Mouse (Mus musculus) liver, embryonic 16.5 days (tissue): ENCODE measurements at regions not wholly inside any gene's neighbourhood (a gene's known extent, or its start where the extent isn't known, plus 50 kb on each side); places are given as distances from the start of the nearest gene placed in this dataset.

Source experiments
- ATAC-seq: fragments of 200-750 bp; cut with Nextera tagmentation; 2 replicates; pipeline ENCODE4 v1.8.0; 2017; ENCODE audit warnings: low read depth, mild to moderate bottlenecking, moderate number of reproducible peaks, moderate library complexity
- H3K27ac ChIP-seq: fragments of 300-500 bp; sonication (generic); 2 replicates; pipeline ENCODE4 v1.5.1; 2014; ENCODE audit warnings: mild to moderate bottlenecking, low read length
- H3K27me3 ChIP-seq: fragments of 300-500 bp; sonication (generic); 2 replicates; pipeline ENCODE4 v1.6.1; 2014; ENCODE audit warnings: low read depth, low read length, mixed read lengths; ENCODE audit not compliant: control insufficient read depth, insufficient read depth
- H3K36me3 ChIP-seq: fragments of 300-500 bp; sonication (generic); 2 replicates; pipeline ENCODE4 v1.6.1; 2014; ENCODE audit warnings: mild to moderate bottlenecking; ENCODE audit not compliant: control insufficient read depth, insufficient read depth
- H3K4me1 ChIP-seq: fragments of 300-500 bp; sonication (generic); 2 replicates; pipeline ENCODE4 v1.6.1; 2014; ENCODE audit warnings: low read depth, low read length, mixed read lengths; ENCODE audit not compliant: control insufficient read depth
- H3K4me2 ChIP-seq: fragments of 300-500 bp; sonication (generic); 2 replicates; pipeline ENCODE4 v1.6.1; 2014; ENCODE audit warnings: low read depth, low read length, mixed read lengths
- H3K4me3 ChIP-seq: fragments of 300-500 bp; sonication (generic); 2 replicates; pipeline ENCODE4 v1.5.1; 2014; ENCODE audit warnings: low read depth, mild to moderate bottlenecking, low read length
- H3K9ac ChIP-seq: fragments of 300-500 bp; sonication (generic); 2 replicates; pipeline ENCODE4 v1.6.1; 2014; ENCODE audit warnings: low read depth, low read length
- H3K9me3 ChIP-seq: fragments of 300-500 bp; sonication (generic); replicated peaks from 2 replicates; pipeline ENCODE4 v1.6.1; 2016; ENCODE audit warnings: low read length; ENCODE audit not compliant: control insufficient read depth
- WGBS: fragments of 180-500 bp; shearing (Covaris S2); extraction: QIAGEN DNeasy Blood & Tissue Kit; methylation state at CpG from one replicate; pipeline ENCODE4 v1.1.7; 2014; ENCODE audit not compliant: insufficient replicate concordance; 5-methylcytosine and 5-hydroxymethylcytosine counted together

- H3K4me1 ChIP-seq, result no peaks in the 10 kb centered on the region
- WGBS, result 45% methylated on average over 6 of the region's 6 CpGs
- no peak overlapping the region for H3K4me2 ChIP-seq
- no peaks in the 10 kb centered on the region for H3K9me3 ChIP-seq
- no peaks in the 10 kb centered on the region for H3K27me3 ChIP-seq
- no peak overlapping the region for H3K4me3 ChIP-seq
- ATAC-seq, result no peak
- H3K9ac ChIP-seq, result no peak overlapping the region
- no peaks in the 10 kb centered on the region for H3K36me3 ChIP-seq
- H3K27ac ChIP-seq, result no peak overlapping the region
Observed at GRCm38 (mm10) chr3:78919850-78920249, 366.5 kb downstream of the Rapgef2 start.

GRCm38 (mm10) chr3:78919407-78919806 lies 366.9 kb downstream of the Rapgef2 start:
- Histone ChIP-seq H3K4me2 (peak overlapping the region; percentile 17), H3K9ac (no peak overlapping the region)
- ATAC-seq, result no peak

GRCm38 (mm10) chr3:78908196-78908844 lies 378.0 kb downstream of the Rapgef2 start:
- Histone ChIP-seq H3K4me1 (no peaks in the 10 kb centered on the region), H3K4me3 (no peak overlapping the region), H3K4me2 (no peak overlapping the region), H3K27ac (no peak overlapping the region), H3K36me3 (no peaks in the 10 kb centered on the region), H3K9me3 (no peaks in the 10 kb centered on the region), H3K27me3 (no peaks in the 10 kb centered on the region), H3K9ac (no peak overlapping the region)
- no peak for ATAC-seq
- WGBS, result 69% methylated on average over 1 of the region's 1 CpGs

More at GRCm38 (mm10) chr3:78919407-78919806, 366.9 kb downstream of the Rapgef2 start:
- Histone ChIP-seq H3K4me1 (no peaks in the 10 kb centered on the region), H3K4me3 (no peak overlapping the region), H3K27me3 (no peaks in the 10 kb centered on the region), H3K9me3 (no peaks in the 10 kb centered on the region), H3K27ac (no peak overlapping the region), H3K36me3 (no peaks in the 10 kb centered on the region)
- WGBS, result 12% methylated on average over 12 of the region's 12 CpGs

GRCm38 (mm10) chr3:78907778-78908177 lies 378.5 kb downstream of the Rapgef2 start:
- H3K36me3 ChIP-seq, result no peaks in the 10 kb centered on the region
- no peaks in the 10 kb centered on the region for H3K4me1 ChIP-seq
- no peak overlapping the region for H3K9ac ChIP-seq
- no peaks in the 10 kb centered on the region for H3K9me3 ChIP-seq
- WGBS, result 76% methylated on average over 7 of the region's 7 CpGs
- H3K4me3 ChIP-seq, result no peak overlapping the region
- ATAC-seq, result no peak
- H3K27ac ChIP-seq, result no peak overlapping the region
- no peaks in the 10 kb centered on the region for H3K27me3 ChIP-seq
- H3K4me2 ChIP-seq, result no peak overlapping the region

- Histone ChIP-seq H3K9ac (no peak overlapping the region), H3K4me3 (no peak overlapping the region), H3K27ac (no peak overlapping the region), H3K9me3 (no peaks in the 10 kb centered on the region), H3K4me2 (no peak overlapping the region), H3K4me1 (no peaks in the 10 kb centered on the region), H3K27me3 (no peaks in the 10 kb centered on the region), H3K36me3 (no peaks in the 10 kb centered on the region)
- ATAC-seq, result no peak
- WGBS, result 58% methylated on average over 4 of the region's 4 CpGs
Observed at GRCm38 (mm10) chr3:78901838-78902484, 384.4 kb downstream of the Rapgef2 start.

- Histone ChIP-seq H3K4me1 (no peaks in the 10 kb centered on the region), H3K4me2 (no peak overlapping the region), H3K4me3 (no peak overlapping the region), H3K9ac (no peak overlapping the region), H3K36me3 (no peaks in the 10 kb centered on the region), H3K27me3 (no peaks in the 10 kb centered on the region), H3K27ac (no peak overlapping the region), H3K9me3 (no peaks in the 10 kb centered on the region)
- WGBS, result 15% methylated on average over 11 of the region's 11 CpGs
- ATAC-seq, result no peak
Observed at GRCm38 (mm10) chr3:78901016-78901837, 385.1 kb downstream of the Rapgef2 start.

GRCm38 (mm10) chr3:78899446-78900230 lies 386.7 kb downstream of the Rapgef2 start:
- H3K36me3 ChIP-seq, result no peaks in the 10 kb centered on the region
- no peak for ATAC-seq
- H3K27ac ChIP-seq, result no peak overlapping the region
- no peaks in the 10 kb centered on the region for H3K4me1 ChIP-seq
- no peak overlapping the region for H3K9ac ChIP-seq
- no peak overlapping the region for H3K4me2 ChIP-seq
- no peaks in the 10 kb centered on the region for H3K27me3 ChIP-seq
- H3K4me3 ChIP-seq, result no peak overlapping the region
- WGBS, result 55% methylated on average over 8 of the region's 8 CpGs
- no peaks in the 10 kb centered on the region for H3K9me3 ChIP-seq

- ATAC-seq, result no peak
- 44% methylated on average over 3 of the region's 3 CpGs for WGBS
- Histone ChIP-seq H3K4me2 (no peak overlapping the region), H3K27ac (no peak overlapping the region), H3K9ac (no peak overlapping the region), H3K27me3 (no peaks in the 10 kb centered on the region), H3K36me3 (no peaks in the 10 kb centered on the region), H3K4me1 (no peaks in the 10 kb centered on the region), H3K9me3 (no peaks in the 10 kb centered on the region), H3K4me3 (no peak overlapping the region)
Observed at GRCm38 (mm10) chr3:78889326-78889725, 397.0 kb downstream of the Rapgef2 start.
